9 mouse cellular contexts compared by ENCODE assay signal in the genomic region with DNA sequence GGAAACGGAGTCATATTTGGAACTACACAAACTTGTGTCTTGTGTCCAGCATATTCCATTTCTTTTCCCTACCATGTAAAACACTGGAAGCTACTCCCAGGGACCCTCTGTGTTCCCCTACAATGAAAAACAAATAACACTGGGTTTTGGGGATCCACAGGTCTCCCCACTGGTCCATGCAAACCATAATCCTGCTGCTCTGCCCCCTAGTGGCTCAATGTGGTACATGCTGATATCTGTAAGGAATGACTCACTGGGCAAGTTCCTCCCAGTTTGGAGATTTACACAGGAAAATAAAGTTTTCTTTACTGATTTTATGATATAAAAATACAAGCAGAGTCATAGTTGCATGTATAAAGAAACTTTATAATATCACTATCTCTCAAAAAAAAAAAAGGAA.
A peak's percentile ranks its signal among the peaks of the same experiment; 100 is the strongest.
DNase-seq lines count a peak whose midpoint lies in the region; ATAC-seq and TF ChIP-seq lines count a peak whose summit lies in the region.
"Had no signal": no experiment of that assay in that cellular context is flagged by ENCODE, and none has a peak within 500 bp of the region (broad histone marks: within the 10 kb centered on the region; RNA-seq: fewer than 3 reads in every experiment).

No protein-coding gene starts in this region.

- WGBS in hindbrain, postnatal 0 days, result 100% methylated on average over 1 of the region's 1 CpGs
- WGBS in hindbrain, embryonic 13.5 days, result 100% methylated on average over 1 of the region's 1 CpGs
- WGBS in liver, embryonic 13.5 days (ENCODE audit: insufficient replicate concordance), result 94% methylated on average over 1 of the region's 1 CpGs
- 93% methylated on average over 1 of the region's 1 CpGs for WGBS in neural tube, embryonic 15.5 days

- no peak overlapping the region for H3K4me2 ChIP-seq in hindbrain, postnatal 0 days (ENCODE audit: low read depth, low read length)
- no peak overlapping the region for H3K4me2 ChIP-seq in hindbrain, embryonic 13.5 days
- H3K4me2 ChIP-seq in liver, embryonic 13.5 days, result no peak overlapping the region
- no peak overlapping the region for H3K4me2 ChIP-seq in neural tube, embryonic 15.5 days
- H3K4me2 ChIP-seq: hindbrain, embryonic 15.5 days had no signal

- TF ChIP-seq POLR2A in brain, embryonic 14.5 days (IDR thresholded peaks at IDR 0.05; ENCODE audit: borderline replicate concordance, extremely low read depth, insufficient read depth, insufficient read length, poor library complexity, severe bottlenecking), result no peak

- H3K27me3 ChIP-seq in hindbrain, postnatal 0 days (ENCODE audit: insufficient read depth, low read length), result no peaks in the 10 kb centered on the region
- no peaks in the 10 kb centered on the region for H3K27me3 ChIP-seq in hindbrain, embryonic 13.5 days
- 0 out of 2 replicates have a peak, but pooled peaks cover 7% of the 10 kb centered on the region for H3K27me3 ChIP-seq in liver, embryonic 13.5 days
- no peaks in the 10 kb centered on the region for H3K27me3 ChIP-seq in neural tube, embryonic 15.5 days (replicated peaks)
- H3K27me3 ChIP-seq: hindbrain, embryonic 15.5 days had no signal

- no peak overlapping the region for H3K27ac ChIP-seq in hindbrain, postnatal 0 days
- no peak overlapping the region for H3K27ac ChIP-seq in hindbrain, embryonic 13.5 days
- H3K27ac ChIP-seq in liver, embryonic 13.5 days, result no peak overlapping the region
- no peak overlapping the region for H3K27ac ChIP-seq in neural tube, embryonic 15.5 days (replicated peaks)

- H3K36me3 ChIP-seq in hindbrain, postnatal 0 days (ENCODE audit: insufficient read depth, low read length), result no peaks in the 10 kb centered on the region
- no peaks in the 10 kb centered on the region for H3K36me3 ChIP-seq in hindbrain, embryonic 13.5 days
- H3K36me3 ChIP-seq in liver, embryonic 13.5 days, result no peaks in the 10 kb centered on the region
- no peaks in the 10 kb centered on the region for H3K36me3 ChIP-seq in neural tube, embryonic 15.5 days
- H3K36me3 ChIP-seq: hindbrain, embryonic 15.5 days had no signal

- H3K4me1 ChIP-seq in hindbrain, postnatal 0 days (ENCODE audit: insufficient read depth, low read length), result peaks cover 17% of the 10 kb centered on the region; the same call in 1 of the 2 replicates
- H3K4me1 ChIP-seq in hindbrain, embryonic 13.5 days (replicated peaks), result peaks cover 64% of the 10 kb centered on the region
- H3K4me1 ChIP-seq in liver, embryonic 13.5 days (replicated peaks), result peaks cover 57% of the 10 kb centered on the region
- peaks cover 45% of the 10 kb centered on the region for H3K4me1 ChIP-seq in neural tube, embryonic 15.5 days

- no peak overlapping the region for H3K9ac ChIP-seq in hindbrain, postnatal 0 days (replicated peaks; ENCODE audit: low read length)
- H3K9ac ChIP-seq in hindbrain, embryonic 13.5 days, result no peak overlapping the region
- no peak overlapping the region for H3K9ac ChIP-seq in liver, embryonic 13.5 days
- no peak overlapping the region for H3K9ac ChIP-seq in neural tube, embryonic 15.5 days (replicated peaks)
- H3K9ac ChIP-seq: hindbrain, embryonic 15.5 days had no signal

- no peak overlapping the region for H3K4me3 ChIP-seq in hindbrain, postnatal 0 days (ENCODE audit: low read length)
- H3K4me3 ChIP-seq in hindbrain, embryonic 13.5 days, result no peak overlapping the region
- no peak overlapping the region for H3K4me3 ChIP-seq in liver, embryonic 13.5 days (replicated peaks)
- H3K4me3 ChIP-seq in neural tube, embryonic 15.5 days (replicated peaks), result no peak overlapping the region
- H3K4me3 ChIP-seq: hindbrain, embryonic 15.5 days had no signal

- DNase-seq in hindbrain, postnatal 0 days (ENCODE audit: low spot score), result no peak
- DNase-seq in ES-CJ7 (ENCODE audit: low read depth, low spot score), result peak; percentile 44
- DNase-seq in brain, embryonic 14.5 days (ENCODE audit: low read depth), result no peak
- DNase-seq in liver, embryonic 13.5 days, result peak; percentile 38
- no peak for DNase-seq in thymus, adult 18-20 months
- DNase-seq in thymus, postnatal 25 days, result no peak

- no peak for ATAC-seq in hindbrain, postnatal 0 days
- no peak for ATAC-seq in hindbrain, embryonic 13.5 days (ENCODE audit: low FRiP score)
- ATAC-seq in liver, embryonic 13.5 days (ENCODE audit: low read depth), result peak; percentile 72
- no peak for ATAC-seq in neural tube, embryonic 15.5 days (ENCODE audit: low FRiP score)

- H3K9me3 ChIP-seq in hindbrain, postnatal 0 days (ENCODE audit: low read length), result no peaks in the 10 kb centered on the region
- H3K9me3 ChIP-seq in hindbrain, embryonic 13.5 days, result no peaks in the 10 kb centered on the region
- no peaks in the 10 kb centered on the region for H3K9me3 ChIP-seq in liver, embryonic 13.5 days (replicated peaks)
- no peaks in the 10 kb centered on the region for H3K9me3 ChIP-seq in neural tube, embryonic 15.5 days (replicated peaks)
- H3K9me3 ChIP-seq: hindbrain, embryonic 15.5 days had no signal

- peak; percentile 70 for TF ChIP-seq CTCF in hindbrain, postnatal 0 days (IDR thresholded peaks at IDR 0.05; ENCODE audit: low read depth)
- TF ChIP-seq CTCF in brain, embryonic 14.5 days (IDR thresholded peaks at IDR 0.05; ENCODE audit: borderline replicate concordance, extremely low read depth, insufficient read depth, insufficient read length), result peak; percentile 57; the same call in 1 of the 2 replicates

Comparison
In these comparisons a context has a peak if more than half of its experiments do, and no peak if none do; other contexts are left out.
1. DNase-seq: peak in ES-CJ7 (single experiment) and liver, embryonic 13.5 days (single experiment); none in hindbrain, postnatal 0 days (single experiment), brain, embryonic 14.5 days (single experiment), thymus, adult 18-20 months (0 of 2) and thymus, postnatal 25 days (single experiment).